Mouse (Mus musculus) adipocyte (in vitro differentiated cells): ENCODE measurements around the gene Mpzl1.

Experiments
- DNase-seq: peaks from one replicate; pipeline ENCODE4 v3.0.0-alpha.2; 2016; ENCODE audit warnings: low spot score

Gene Mpzl1

GRCm38 (mm10) chr1:165655482-165655881 is 21.1 kb upstream of the Mpzl1 start:
- no peak for DNase-seq

GRCm38 (mm10) chr1:165655022-165655421 is 20.7 kb upstream of the Mpzl1 start:
- DNase-seq, result no peak

GRCm38 (mm10) chr1:165653126-165653885 is 19.0 kb upstream of the Mpzl1 start:
- no peak for DNase-seq

GRCm38 (mm10) chr1:165652507-165652906 is 18.2 kb upstream of the Mpzl1 start:
- no peak for DNase-seq

GRCm38 (mm10) chr1:165651158-165651557 is 16.8 kb upstream of the Mpzl1 start:
- no peak for DNase-seq

GRCm38 (mm10) chr1:165645102-165645501 is 10.8 kb upstream of the Mpzl1 start:
- no peak for DNase-seq

GRCm38 (mm10) chr1:165643735-165644134 is 9.4 kb upstream of the Mpzl1 start:
- no peak for DNase-seq

GRCm38 (mm10) chr1:165642780-165643311 is 8.5 kb upstream of the Mpzl1 start:
- peak; percentile 86 for DNase-seq

GRCm38 (mm10) chr1:165641786-165642771 is 7.7 kb upstream of the Mpzl1 start:
- DNase-seq, result peak; percentile 92

GRCm38 (mm10) chr1:165641271-165641771 is 7.0 kb upstream of the Mpzl1 start:
- peak; percentile 92 for DNase-seq

- no peak for DNase-seq
These were observed 2.0 kb upstream of the Mpzl1 start for GRCm38 (mm10) chr1:165636289-165636688.

GRCm38 (mm10) chr1:165635055-165635897 is 938 bp upstream of the Mpzl1 start:
- DNase-seq, result no peak

- no peak for DNase-seq
These were observed 993 bp downstream of the Mpzl1 start for GRCm38 (mm10) chr1:165633345-165633744.

- no peak for DNase-seq
These were observed 3.2 kb downstream of the Mpzl1 start for GRCm38 (mm10) chr1:165631136-165631535.

GRCm38 (mm10) chr1:165629975-165630374 is 4.4 kb downstream of the Mpzl1 start:
- no peak for DNase-seq

GRCm38 (mm10) chr1:165628603-165629002 is 5.7 kb downstream of the Mpzl1 start:
- no peak for DNase-seq

- no peak for DNase-seq
These were observed 8.4 kb downstream of the Mpzl1 start for GRCm38 (mm10) chr1:165625896-165626295.

GRCm38 (mm10) chr1:165625058-165625457 is 9.3 kb downstream of the Mpzl1 start:
- no peak for DNase-seq

GRCm38 (mm10) chr1:165618201-165618624 is 16.1 kb downstream of the Mpzl1 start:
- peak; percentile 38 for DNase-seq

- DNase-seq, result peak; percentile 51
These were observed 17.0 kb downstream of the Mpzl1 start for GRCm38 (mm10) chr1:165617166-165617891.

GRCm38 (mm10) chr1:165616652-165617051 is 17.7 kb downstream of the Mpzl1 start:
- DNase-seq, result peak; percentile 90
